Mouse (Mus musculus) lung, postnatal 0 days (tissue): ENCODE data around the gene Polg.

Experiments used
- CTCF ChIP-seq: IDR thresholded peaks from 2 replicates; pipeline ENCODE4 v1.5.1; 2016; ENCODE audit warnings: antibody characterized with exemption, mild to moderate bottlenecking
- EP300 ChIP-seq: IDR thresholded peaks from 2 replicates; pipeline ENCODE4 v1.6.1; 2016; ENCODE audit warnings: antibody characterized with exemption, mild to moderate bottlenecking, control low read depth

GRCm38 (mm10) chr7:79400296-79400695, 65.9 kb downstream of the Polg start:
- TF ChIP-seq CTCF (no peak), EP300 (no peak)
